Mouse (Mus musculus) CH12.LX (cell line): ENCODE data around the gene Xlr3c. TPM values are rescaled to one million over a fixed set of nuclear protein-coding genes. Genes with fewer than 3 reads are reported as not detected.
"Not testable (repeated sequence)": the region's sequence is repeated elsewhere in the genome, so short reads cannot be mapped to it uniquely, and the experiment has no call there.

Experiments
- DNase-seq: peaks from one replicate; pipeline ENCODE4 v3.0.0-alpha.2; 2013; ENCODE audit errors: extremely low read depth
- H3K27ac ChIP-seq: 2 replicates; pipeline ENCODE4 v1.5.1; 2012; ENCODE audit warnings: low read depth, mild to moderate bottlenecking, control low read depth, moderate library complexity; ENCODE audit not compliant: insufficient read depth
- H3K27me3 ChIP-seq: replicated peaks from 2 replicates; pipeline ENCODE3; 2012; ENCODE audit warnings: inconsistent platforms
- H3K36me3 ChIP-seq, 2 experiments: replicated peaks in 1 of 2; 2 replicates each; pipeline versions ENCODE3 to v1.6.1; 2012; ENCODE audit warnings: inconsistent platforms in 1 of 2, low read length in 1 of 2, mild to moderate bottlenecking in 1 of 2, mixed read lengths in 1 of 2, moderate library complexity in 1 of 2; ENCODE audit not compliant: control insufficient read depth in 1 of 2, insufficient read depth in 1 of 2
- H3K4me1 ChIP-seq, 2 experiments: 2 replicates each; pipeline ENCODE4 v1.6.1; 2012; ENCODE audit warnings: inconsistent platforms in 1 of 2, moderate library complexity in 1 of 2; ENCODE audit not compliant: insufficient read depth in 2 of 2, control insufficient read depth in 1 of 2
- H3K4me2 ChIP-seq: 2 replicates; pipeline ENCODE4 v1.6.1; 2012; ENCODE audit warnings: low read depth, mild to moderate bottlenecking, control low read depth; ENCODE audit not compliant: poor library complexity, insufficient read depth, severe bottlenecking
- H3K4me3 ChIP-seq, 3 experiments: fragments of 150-350 bp in 1 of 3; sonication (generic) in 1 of 3; replicated peaks in 1 of 3; 2 replicates each; pipeline versions ENCODE3 to v1.5.1; 2011 to 2012; ENCODE audit warnings: low read depth in 2 of 3, low read length in 2 of 3, mild to moderate bottlenecking in 2 of 3, moderate library complexity in 2 of 3, control low read depth in 1 of 3, improper control_type of control experiment in 1 of 3, inconsistent platforms in 1 of 3, mixed read lengths in 1 of 3; ENCODE audit not compliant: poor library complexity in 1 of 3
- H3K79me2 ChIP-seq: replicated peaks from 2 replicates; pipeline ENCODE4 v1.6.1; 2012; ENCODE audit warnings: mild to moderate bottlenecking, moderate library complexity; ENCODE audit not compliant: control insufficient read depth, poor library complexity, insufficient read depth, severe bottlenecking; ENCODE audit errors: extremely low read depth
- H3K9ac ChIP-seq: 2 replicates; pipeline ENCODE4 v1.6.1; 2012; ENCODE audit warnings: low read depth, mild to moderate bottlenecking, control low read depth, moderate library complexity; ENCODE audit not compliant: insufficient read depth
- H3K9me3 ChIP-seq: replicated peaks from 2 replicates; pipeline ENCODE3; 2012; ENCODE audit warnings: low read length, inconsistent platforms, mixed read lengths
- EP300 ChIP-seq: IDR thresholded peaks from 2 replicates; pipeline ENCODE4 v1.6.1; 2011; ENCODE audit warnings: low read length, improper control_type of control experiment
- MXI1 ChIP-seq: IDR thresholded peaks from 2 replicates; pipeline ENCODE4 v1.6.1; 2011; ENCODE audit warnings: mild to moderate bottlenecking, low read depth, low read length, improper control_type of control experiment
- NRF1 ChIP-seq: IDR thresholded peaks from 2 replicates; pipeline ENCODE4 v1.6.1; 2014; ENCODE audit warnings: low read depth, mild to moderate bottlenecking, inconsistent platforms, low read length, improper control_type of control experiment, moderate library complexity
- POLR2A ChIP-seq: IDR thresholded peaks from 2 replicates; pipeline ENCODE4 v1.6.1; 2011; ENCODE audit warnings: low read depth, mild to moderate bottlenecking, improper control_type of control experiment, low read length
- TBP ChIP-seq: conservative IDR thresholded peaks from 2 replicates; pipeline ENCODE4 v1.6.1; 2011; ENCODE audit warnings: low read depth, low read length, improper control_type of control experiment
- dilution Hi-C: fragments of 300-500 bp; cut with MboI; formaldehyde crosslinking; loops from 2 replicates; pipeline ENCODE4 v1.14.3; 2020; ENCODE audit warnings: low sequenced_read_pairs; ENCODE audit not compliant: extremely low pct_unique_long_range_greater_than_20kb, extremely low pct_ligation_motif_present
- in situ Hi-C: fragments of 300-500 bp; cut with MboI; formaldehyde crosslinking; loops from 3 replicates; pipeline ENCODE4 v1.14.3; 2019; ENCODE audit warnings: low sequenced_read_pairs, low pct_ligation_motif_present, low pct_unique_long_range_greater_than_20kb, mixed read lengths
- polyA plus RNA-seq: library from polyadenylated mRNA; unstranded; fragments of >175 nt; gene quantifications from 2 replicates; pipeline ENCODE4 v1.2.1, GENCODE M21; 2012; ENCODE audit warnings: low read depth; ENCODE audit not compliant: insufficient read length
- total RNA-seq, 2 experiments: library from RNA; depleted of rRNA; stranded (reverse); fragments of 300-350 nt in 1 of 2; fragments of >200 nt in 1 of 2; gene quantifications; 2 replicates each; pipeline ENCODE4 v1.2.3; 2012 to 2014

The Xlr3c gene
- total and polyA plus RNA-seq, 3 experiments: 2.3 to 12.7 (median 4.5) TPM

DNA sequence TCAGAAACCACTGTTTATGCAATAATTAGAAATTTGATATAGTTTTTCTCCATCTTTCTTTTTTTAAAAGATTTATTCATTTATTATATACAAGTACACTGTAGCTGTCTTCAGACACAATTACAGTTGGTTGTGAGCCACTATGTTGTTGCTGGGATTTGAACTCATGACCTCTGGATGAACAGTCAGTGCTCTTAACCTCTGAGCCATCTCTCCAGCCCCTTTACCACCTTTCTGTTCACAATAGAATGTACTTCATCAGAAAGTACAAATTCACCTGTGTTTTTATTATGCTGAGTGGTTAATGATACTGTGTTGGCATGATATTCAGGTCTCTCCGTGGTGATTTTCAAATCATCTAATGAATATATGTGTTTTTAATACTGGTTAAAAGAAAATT, 39.8 kb downstream of the Xlr3c start:
- H3K4me2 ChIP-seq: no peak overlapping the region
- in situ Hi-C loops (loop anchor here (25.0 kb wide), 1 partner anchor 187 kb away; the partner anchor contains the start of gene Zfp92), dilution Hi-C loops (no loop called here)

GRCm38 (mm10) chrX:73213819-73214564, 51.2 kb downstream of the Xlr3c start, which contains the start of gene Xlr4b:
TSS of gene Xlr4b (plus strand) at chrX:73214333.
- H3K9ac ChIP-seq, H3K4me1 ChIP-seq, in situ Hi-C loops, H3K27me3 ChIP-seq, H3K27ac ChIP-seq, H3K36me3 ChIP-seq, H3K79me2 ChIP-seq, H3K9me3 ChIP-seq, dilution Hi-C loops, DNase-seq: not testable (repeated sequence)
- Histone ChIP-seq H3K4me2 (peak within 1 kb of the TSS; percentile 67), H3K4me3 (peak within 1 kb of the TSS; percentile 35 to 60 (median 41))
- TF ChIP-seq POLR2A: peak; percentile 25; the same call in 1 of the 2 replicates
- peak; percentile 70 for TF ChIP-seq NRF1

More for the DNA sequence above, 39.8 kb downstream of the Xlr3c start:
- no peak for DNase-seq
- Histone ChIP-seq H3K36me3 (no peaks in the 10 kb centered on the region), H3K9ac (no peak overlapping the region)
- no peak for TF ChIP-seq EP300
- TF ChIP-seq NRF1: no peak
- TF ChIP-seq MXI1: no peak
- peak; percentile 57; the same call in 1 of the 2 replicates for TF ChIP-seq TBP
- TF ChIP-seq, all 38 proteins: peak for 1
- H3K4me1 ChIP-seq: no peaks in the 10 kb centered on the region
- H3K27me3 ChIP-seq: no peaks in the 10 kb centered on the region
- H3K4me3 ChIP-seq: no peak overlapping the region
- no peak overlapping the region for H3K27ac ChIP-seq
- H3K9me3 ChIP-seq: no peaks in the 10 kb centered on the region
- H3K79me2 ChIP-seq: no peaks in the 10 kb centered on the region

Other genes starting within 250 kb of the Xlr3c start
Only the 20 nearest of the 22 such genes appear.
- gene Pnma3, start 200.6 kb downstream of the Xlr3c start, total RNA-seq (2012; rRNA removed): not detected in 2 replicates
- not detected in 2 replicates for gene Pnma3, start 200.6 kb downstream of the Xlr3c start, total RNA-seq (2014; rRNA removed)
- not detected in 2 replicates for gene Pnma3, start 200.6 kb downstream of the Xlr3c start, polyA plus RNA-seq
- gene Xlr4a, start 182.9 kb downstream of the Xlr3c start, total RNA-seq (2012; rRNA removed): 1.3 and 2.3 TPM in 2 replicates
- 0.39 and 1.7 TPM in 2 replicates for gene Xlr4a, start 182.9 kb downstream of the Xlr3c start, total RNA-seq (2014; rRNA removed)
- gene Xlr4a, start 182.9 kb downstream of the Xlr3c start, polyA plus RNA-seq: 0.95 TPM in 1 of 2 replicates, not detected in the other
- gene Xlr3a, start 168.3 kb downstream of the Xlr3c start, total RNA-seq (2012; rRNA removed): 18.5 and 24.1 TPM in 2 replicates
- gene Xlr3a, start 168.3 kb downstream of the Xlr3c start, total RNA-seq (2014; rRNA removed): 18.1 and 19.5 TPM in 2 replicates
- gene Xlr3a, start 168.3 kb downstream of the Xlr3c start, polyA plus RNA-seq: 10.5 and 13.6 TPM in 2 replicates
- gene Gm14685, start 148.3 kb downstream of the Xlr3c start, total RNA-seq (2012; rRNA removed): 0.17 and 0.55 TPM in 2 replicates
- 0.47 and 0.59 TPM in 2 replicates for gene Gm14685, start 148.3 kb downstream of the Xlr3c start, total RNA-seq (2014; rRNA removed)
- gene Gm14685, start 148.3 kb downstream of the Xlr3c start, polyA plus RNA-seq: 1.1 and 1.5 TPM in 2 replicates
- not detected in 2 replicates for gene Xlr5b, start 116.6 kb downstream of the Xlr3c start, total RNA-seq (2012; rRNA removed)
- not detected in 2 replicates for gene Xlr5b, start 116.6 kb downstream of the Xlr3c start, total RNA-seq (2014; rRNA removed)
- not detected in 2 replicates for gene Xlr5b, start 116.6 kb downstream of the Xlr3c start, polyA plus RNA-seq
- 0.08 and 0.21 TPM in 2 replicates for gene DXBay18, start 115.9 kb downstream of the Xlr3c start, total RNA-seq (2012; rRNA removed)
- gene DXBay18, start 115.9 kb downstream of the Xlr3c start, total RNA-seq (2014; rRNA removed): 0.15 TPM in 1 of 2 replicates, not detected in the other
- gene DXBay18, start 115.9 kb downstream of the Xlr3c start, polyA plus RNA-seq: 0.43 TPM in 1 of 2 replicates, not detected in the other
- gene Spin2d, start 88.4 kb downstream of the Xlr3c start, total RNA-seq (2012; rRNA removed): not detected in 2 replicates
- gene Spin2d, start 88.4 kb downstream of the Xlr3c start, total RNA-seq (2014; rRNA removed): not detected in 2 replicates
- not detected in 2 replicates for gene Spin2d, start 88.4 kb downstream of the Xlr3c start, polyA plus RNA-seq
- gene Xlr3b, start 73.2 kb downstream of the Xlr3c start, total RNA-seq (2012; rRNA removed): 3.1 and 3.4 TPM in 2 replicates
- 2.3 and 3.7 TPM in 2 replicates for gene Xlr3b, start 73.2 kb downstream of the Xlr3c start, total RNA-seq (2014; rRNA removed)
- gene Xlr3b, start 73.2 kb downstream of the Xlr3c start, polyA plus RNA-seq: 1.4 and 1.8 TPM in 2 replicates
- gene Xlr4b, start 51.1 kb downstream of the Xlr3c start, total RNA-seq (2012; rRNA removed): 29.5 and 36.0 TPM in 2 replicates
- gene Xlr4b, start 51.1 kb downstream of the Xlr3c start, total RNA-seq (2014; rRNA removed): 107 and 126 TPM in 2 replicates
- 65.7 and 68.6 TPM in 2 replicates for gene Xlr4b, start 51.1 kb downstream of the Xlr3c start, polyA plus RNA-seq
- gene F8a, start 37.1 kb downstream of the Xlr3c start, total RNA-seq (2012; rRNA removed): 3.5 and 4.9 TPM in 2 replicates
- 3.5 and 4.9 TPM in 2 replicates for gene F8a, start 37.1 kb downstream of the Xlr3c start, total RNA-seq (2014; rRNA removed)
- gene F8a, start 37.1 kb downstream of the Xlr3c start, polyA plus RNA-seq: 3.7 and 5.0 TPM in 2 replicates
- gene Xlr4c, start 22.3 kb downstream of the Xlr3c start, total RNA-seq (2012; rRNA removed): 35.6 and 38.0 TPM in 2 replicates
- gene Xlr4c, start 22.3 kb downstream of the Xlr3c start, total RNA-seq (2014; rRNA removed): 75.0 and 97.6 TPM in 2 replicates
- 61.1 and 67.8 TPM in 2 replicates for gene Xlr4c, start 22.3 kb downstream of the Xlr3c start, polyA plus RNA-seq
- not detected in 2 replicates for gene Xlr5a, start 27.6 kb upstream of the Xlr3c start, total RNA-seq (2012; rRNA removed)
- 0.20 TPM in 1 of 2 replicates, not detected in the other for gene Xlr5a, start 27.6 kb upstream of the Xlr3c start, total RNA-seq (2014; rRNA removed)
- gene Xlr5a, start 27.6 kb upstream of the Xlr3c start, polyA plus RNA-seq: not detected in 2 replicates
- 0.13 and 0.17 TPM in 2 replicates for gene Xlr5c, start 27.6 kb upstream of the Xlr3c start, total RNA-seq (2012; rRNA removed)
- gene Xlr5c, start 27.6 kb upstream of the Xlr3c start, total RNA-seq (2014; rRNA removed): 0.16 and 0.38 TPM in 2 replicates
- 0.51 and 0.63 TPM in 2 replicates for gene Xlr5c, start 27.6 kb upstream of the Xlr3c start, polyA plus RNA-seq
- not detected in 2 replicates for gene Gm45015, start 71.5 kb upstream of the Xlr3c start, total RNA-seq (2012; rRNA removed)
- gene Gm45015, start 71.5 kb upstream of the Xlr3c start, total RNA-seq (2014; rRNA removed): not detected in 2 replicates
- not detected in 2 replicates for gene Gm45015, start 71.5 kb upstream of the Xlr3c start, polyA plus RNA-seq
- 15.5 and 16.1 TPM in 2 replicates for gene Zfp275, start 77.2 kb upstream of the Xlr3c start, total RNA-seq (2012; rRNA removed)
- 19.1 and 19.9 TPM in 2 replicates for gene Zfp275, start 77.2 kb upstream of the Xlr3c start, total RNA-seq (2014; rRNA removed)
- gene Zfp275, start 77.2 kb upstream of the Xlr3c start, polyA plus RNA-seq: 15.1 and 17.9 TPM in 2 replicates
- gene Gm18336, start 133.3 kb upstream of the Xlr3c start, total RNA-seq (2012; rRNA removed): not detected in 2 replicates
- gene Gm18336, start 133.3 kb upstream of the Xlr3c start, total RNA-seq (2014; rRNA removed): not detected in 2 replicates
- not detected in 2 replicates for gene Gm18336, start 133.3 kb upstream of the Xlr3c start, polyA plus RNA-seq
- 0.04 TPM in 2 replicates for gene Zfp92, start 145.7 kb upstream of the Xlr3c start, total RNA-seq (2012; rRNA removed)
- gene Zfp92, start 145.7 kb upstream of the Xlr3c start, total RNA-seq (2014; rRNA removed): not detected in 2 replicates
- not detected in 2 replicates for gene Zfp92, start 145.7 kb upstream of the Xlr3c start, polyA plus RNA-seq
- not detected in 2 replicates for gene Trex2, start 170.0 kb upstream of the Xlr3c start, total RNA-seq (2012; rRNA removed)
- gene Trex2, start 170.0 kb upstream of the Xlr3c start, total RNA-seq (2014; rRNA removed): not detected in 2 replicates
- gene Trex2, start 170.0 kb upstream of the Xlr3c start, polyA plus RNA-seq: not detected in 2 replicates
- 32.9 and 41.3 TPM in 2 replicates for gene Haus7, start 193.7 kb upstream of the Xlr3c start, total RNA-seq (2012; rRNA removed)
- gene Haus7, start 193.7 kb upstream of the Xlr3c start, total RNA-seq (2014; rRNA removed): 34.9 and 36.8 TPM in 2 replicates
- 34.2 and 41.0 TPM in 2 replicates for gene Haus7, start 193.7 kb upstream of the Xlr3c start, polyA plus RNA-seq
- not detected in 2 replicates for gene Bgn, start 218.2 kb upstream of the Xlr3c start, total RNA-seq (2012; rRNA removed)
- gene Bgn, start 218.2 kb upstream of the Xlr3c start, total RNA-seq (2014; rRNA removed): not detected in 2 replicates
- gene Bgn, start 218.2 kb upstream of the Xlr3c start, polyA plus RNA-seq: not detected in 2 replicates